Comparison of ENCODE assay signal across 8 mouse cellular contexts in genomic region chr15:103135431-103135947, GRCm38 (mm10). TPM values are rescaled to one million over a fixed set of nuclear protein-coding genes. Genes with fewer than 3 reads are reported as not detected.
A peak's percentile ranks its signal among the peaks of the same experiment; 100 is the strongest.
DNase-seq lines count a peak whose midpoint lies in the region; ATAC-seq and TF ChIP-seq lines count a peak whose summit lies in the region.
"Had no signal": no experiment of that assay in that cellular context is flagged by ENCODE, and none has a peak within 500 bp of the region (broad histone marks: within the 10 kb centered on the region; RNA-seq: fewer than 3 reads in every experiment).

No protein-coding gene starts in this region.

- no peaks in the 10 kb centered on the region for H3K79me2 ChIP-seq in heart, adult 2 months (replicated peaks; ENCODE audit: control insufficient read depth, insufficient read depth, low read length)

- no peak overlapping the region for H3K4me3 ChIP-seq in forebrain, embryonic 16.5 days (replicated peaks; ENCODE audit: low read length)
- no peak overlapping the region for H3K4me3 ChIP-seq in heart, adult 2 months
- H3K4me3 ChIP-seq in kidney, embryonic 16.5 days (ENCODE audit: low read length): no peak overlapping the region
- H3K4me3 ChIP-seq in midbrain, embryonic 16.5 days (ENCODE audit: low read depth, low read length): no peak overlapping the region
- H3K4me3 ChIP-seq: megakaryocyte, embryonic 14.5 days had no signal

- peak; percentile 49; the same call in 1 of the 2 replicates for ATAC-seq in forebrain, embryonic 16.5 days
- peak; percentile 62 for ATAC-seq in kidney, embryonic 16.5 days (ENCODE audit: low FRiP score, low TSS enrichment)
- ATAC-seq in midbrain, embryonic 16.5 days: no peak
- no peak for ATAC-seq in monocyte, adult 5-6 weeks (replicated peaks; ENCODE audit: insufficient number of reproducible peaks, low FRiP score, low TSS enrichment, poor library complexity, severe bottlenecking)

- peaks cover 15% of the 10 kb centered on the region for H3K4me1 ChIP-seq in forebrain, embryonic 16.5 days (replicated peaks; ENCODE audit: control insufficient read depth, insufficient read depth, low read length)
- peaks cover 9% of the 10 kb centered on the region; the same call in 1 of the 2 replicates for H3K4me1 ChIP-seq in heart, adult 2 months (ENCODE audit: control insufficient read depth, insufficient read depth, low read length)
- H3K4me1 ChIP-seq in kidney, embryonic 16.5 days (ENCODE audit: insufficient read depth, low read length): peaks cover 41% of the 10 kb centered on the region
- H3K4me1 ChIP-seq in midbrain, embryonic 16.5 days (ENCODE audit: control insufficient read depth, insufficient read depth, low read length): peaks cover 17% of the 10 kb centered on the region; the same call in 1 of the 2 replicates

- WGBS in forebrain, embryonic 16.5 days: 15% methylated on average over 13 of the region's 13 CpGs
- 23% methylated on average over 13 of the region's 13 CpGs for WGBS in heart, adult 2 months
- WGBS in kidney, embryonic 16.5 days: 7% methylated on average over 13 of the region's 13 CpGs
- 26% methylated on average over 13 of the region's 13 CpGs for WGBS in midbrain, embryonic 16.5 days

- peak overlapping the region; percentile 3; the same call in 1 of the 2 replicates for H3K4me2 ChIP-seq in forebrain, embryonic 16.5 days (ENCODE audit: low read length)
- H3K4me2 ChIP-seq in kidney, embryonic 16.5 days (replicated peaks; ENCODE audit: low read depth, low read length): no peak overlapping the region; the same call in 1 of the 2 replicates
- H3K4me2 ChIP-seq in midbrain, embryonic 16.5 days (ENCODE audit: low read length): no peak overlapping the region

- TF ChIP-seq EP300 in heart, adult 2 months (IDR thresholded peaks at IDR 0.05; ENCODE audit: insufficient read depth, low read depth, low read length): no peak

- no peaks in the 10 kb centered on the region for H3K9me3 ChIP-seq in forebrain, embryonic 16.5 days (ENCODE audit: control insufficient read depth, low read length)
- 0 out of 2 replicates have a peak, but pooled peaks cover 3% of the 10 kb centered on the region for H3K9me3 ChIP-seq in kidney, embryonic 16.5 days (ENCODE audit: low read length)
- H3K9me3 ChIP-seq in midbrain, embryonic 16.5 days (replicated peaks; ENCODE audit: control insufficient read depth, low read length, poor library complexity, severe bottlenecking): peaks cover 2% of the 10 kb centered on the region; the same call in 1 of the 2 replicates

- TF ChIP-seq POLR2A in heart, adult 2 months (IDR thresholded peaks at IDR 0.05; ENCODE audit: insufficient read depth, low read depth, low read length): no peak

- H3K27me3 ChIP-seq in forebrain, embryonic 16.5 days (replicated peaks; ENCODE audit: control insufficient read depth, insufficient read depth, low read length): peaks cover 7% of the 10 kb centered on the region; the same call in 1 of the 2 replicates
- no peaks in the 10 kb centered on the region for H3K27me3 ChIP-seq in heart, adult 2 months (ENCODE audit: control insufficient read depth, insufficient read depth, low read length)
- H3K27me3 ChIP-seq in kidney, embryonic 16.5 days (ENCODE audit: insufficient read depth, low read length): peaks cover 6% of the 10 kb centered on the region; the same call in 1 of the 2 replicates
- peaks cover 10% of the 10 kb centered on the region; the same call in 1 of the 2 replicates for H3K27me3 ChIP-seq in midbrain, embryonic 16.5 days (ENCODE audit: control insufficient read depth, insufficient read depth, low read depth, low read length)

- peak overlapping the region; percentile 28 for H3K9ac ChIP-seq in forebrain, embryonic 16.5 days (replicated peaks; ENCODE audit: low read depth, low read length)
- no peak overlapping the region; the same call in 1 of the 2 replicates for H3K9ac ChIP-seq in heart, adult 2 months (ENCODE audit: low read depth, low read length)
- no peak overlapping the region; the same call in 1 of the 2 replicates for H3K9ac ChIP-seq in kidney, embryonic 16.5 days (replicated peaks; ENCODE audit: low read length)
- no peak overlapping the region for H3K9ac ChIP-seq in midbrain, embryonic 16.5 days (ENCODE audit: low read depth, low read length)

- no peaks in the 10 kb centered on the region for H3K36me3 ChIP-seq in forebrain, embryonic 16.5 days (ENCODE audit: control insufficient read depth, insufficient read depth)
- H3K36me3 ChIP-seq in heart, adult 2 months (ENCODE audit: control insufficient read depth, insufficient read depth, low read length): no peaks in the 10 kb centered on the region
- H3K36me3 ChIP-seq in kidney, embryonic 16.5 days (ENCODE audit: insufficient read depth, low read length): no peaks in the 10 kb centered on the region
- H3K36me3 ChIP-seq in midbrain, embryonic 16.5 days (ENCODE audit: control insufficient read depth, insufficient read depth, low read length): no peaks in the 10 kb centered on the region

- TF ChIP-seq CTCF in heart, adult 2 months (IDR thresholded peaks at IDR 0.05): no peak

- peak; percentile 24 to 41 for DNase-seq in heart, adult 2 months
- no peak for DNase-seq in cerebellum, adult 11-12 months
- DNase-seq in thymus, postnatal 4 days: no peak

- intact Hi-C loops in heart, adult 2 months (cut with DNase I): no loop called here

- H3K27ac ChIP-seq in forebrain, embryonic 16.5 days (ENCODE audit: low read length): peak overlapping the region; percentile 74
- H3K27ac ChIP-seq in heart, adult 2 months: peak overlapping the region; percentile 81
- H3K27ac ChIP-seq in kidney, embryonic 16.5 days (ENCODE audit: low read length): peak overlapping the region; percentile 81
- peak overlapping the region; percentile 35; the same call in 1 of the 2 replicates for H3K27ac ChIP-seq in midbrain, embryonic 16.5 days (ENCODE audit: low read length)

RNA-seq across cellular contexts. Expression of gene Smug1, which starts 31.4 kb away (rescaled TPM):
- polyA plus RNA-seq in forebrain, embryonic 16.5 days (2015; fragmentation: Nextera tagmentation; extraction: Ambion mirVana): 28.0 and 29.2 TPM in 2 replicates
- 10 to 100 TPM; 13.9 to 15.2 TPM for total RNA-seq in heart, adult 2 months (2021)
- 13.3 and 13.9 TPM in 2 replicates for polyA plus RNA-seq in heart, adult 2 months (2012; rRNA removed)
- 19.8 and 20.5 TPM in 2 replicates for polyA plus RNA-seq in kidney, embryonic 16.5 days (2015; fragmentation: Nextera tagmentation; extraction: Ambion mirVana)
- 24.3 and 25.5 TPM in 2 replicates for polyA plus RNA-seq in midbrain, embryonic 16.5 days (2015; fragmentation: Nextera tagmentation; extraction: Ambion mirVana)
- total RNA-seq in monocyte, adult 5-6 weeks (2017): 3.2 to 7.1 TPM (median 5.3 TPM) in 3 replicates

Comparison
In these comparisons a context has a peak if more than half of its experiments do, and no peak if none do; other contexts are left out.
1. ATAC-seq: peak in forebrain, embryonic 16.5 days (single experiment) and kidney, embryonic 16.5 days (single experiment); none in midbrain, embryonic 16.5 days (single experiment) and monocyte, adult 5-6 weeks (single experiment).
2. DNase-seq: peak in heart, adult 2 months (2 of 2); none in cerebellum, adult 11-12 months (single experiment) and thymus, postnatal 4 days (single experiment).
3. Peak in every context shown above with its lines, with median percentiles within 50 percentile points of each other: H3K27ac ChIP-seq.